Mouse (Mus musculus) ovary, postnatal 14 days (tissue): ENCODE results near the gene Phc2.

Source experiments
- DNase-seq: peaks from one replicate; pipeline ENCODE4 v3.0.0; 2022; ENCODE audit warnings: low spot score

Gene Phc2

GRCm38 (mm10) chr4:128742379-128742970, 88.0 kb downstream of the Phc2 start:
- no peak for DNase-seq

DNA sequence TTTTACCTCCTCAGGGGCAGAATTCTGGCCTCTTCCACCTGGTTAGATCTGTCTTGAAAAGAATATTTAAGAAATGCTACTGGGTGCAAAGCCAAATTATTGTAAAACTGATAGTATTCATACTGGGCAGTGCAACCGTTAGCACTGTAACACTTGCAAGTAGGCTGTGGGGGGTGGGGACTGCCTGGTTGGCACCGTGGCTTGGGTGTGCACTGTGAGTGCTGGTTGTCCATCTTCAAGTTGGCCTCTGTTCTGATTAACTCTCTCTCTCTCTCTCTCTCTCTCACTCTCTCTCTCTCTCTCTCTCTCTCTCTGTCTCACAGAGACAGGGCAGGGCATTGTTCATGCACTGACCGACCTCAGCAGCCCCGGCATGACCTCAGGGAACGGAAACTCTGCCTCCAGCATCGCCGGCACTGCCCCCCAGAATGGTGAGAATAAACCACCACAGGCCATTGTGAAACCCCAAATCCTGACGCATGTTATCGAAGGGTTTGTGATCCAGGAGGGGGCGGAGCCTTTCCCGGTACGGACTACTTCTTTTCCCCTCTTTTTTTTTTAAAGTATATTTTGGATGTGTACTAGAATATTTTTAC, 88.6 kb downstream of the Phc2 start:
- no peak for DNase-seq

GRCm38 (mm10) chr4:128745160-128745559, 90.7 kb downstream of the Phc2 start:
- no peak for DNase-seq

GRCm38 (mm10) chr4:128747614-128748270, 93.2 kb downstream of the Phc2 start:
- no peak for DNase-seq

DNA sequence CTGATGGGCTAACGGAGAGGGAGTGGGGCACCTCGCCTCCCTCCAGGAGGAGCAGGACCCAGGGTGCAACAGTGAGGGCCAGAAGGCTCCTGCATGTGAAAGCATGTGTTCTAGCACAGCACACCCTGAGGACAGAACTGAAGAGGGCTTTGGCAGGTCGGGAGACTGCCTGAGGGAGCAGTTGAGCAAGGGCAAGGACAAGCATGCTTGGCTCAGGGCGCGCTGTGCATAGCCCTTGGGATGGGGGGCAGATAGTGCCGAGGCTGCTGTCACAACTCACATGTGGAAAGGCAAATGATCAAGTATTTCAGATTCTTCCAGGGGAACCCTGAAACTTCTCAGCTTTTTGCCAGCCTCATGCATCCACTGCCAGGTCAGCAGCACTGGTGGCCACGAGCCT, 93.8 kb downstream of the Phc2 start:
- DNase-seq = no peak

- DNase-seq = no peak
These were observed 96.5 kb downstream of the Phc2 start for GRCm38 (mm10) chr4:128751006-128751405.

DNA sequence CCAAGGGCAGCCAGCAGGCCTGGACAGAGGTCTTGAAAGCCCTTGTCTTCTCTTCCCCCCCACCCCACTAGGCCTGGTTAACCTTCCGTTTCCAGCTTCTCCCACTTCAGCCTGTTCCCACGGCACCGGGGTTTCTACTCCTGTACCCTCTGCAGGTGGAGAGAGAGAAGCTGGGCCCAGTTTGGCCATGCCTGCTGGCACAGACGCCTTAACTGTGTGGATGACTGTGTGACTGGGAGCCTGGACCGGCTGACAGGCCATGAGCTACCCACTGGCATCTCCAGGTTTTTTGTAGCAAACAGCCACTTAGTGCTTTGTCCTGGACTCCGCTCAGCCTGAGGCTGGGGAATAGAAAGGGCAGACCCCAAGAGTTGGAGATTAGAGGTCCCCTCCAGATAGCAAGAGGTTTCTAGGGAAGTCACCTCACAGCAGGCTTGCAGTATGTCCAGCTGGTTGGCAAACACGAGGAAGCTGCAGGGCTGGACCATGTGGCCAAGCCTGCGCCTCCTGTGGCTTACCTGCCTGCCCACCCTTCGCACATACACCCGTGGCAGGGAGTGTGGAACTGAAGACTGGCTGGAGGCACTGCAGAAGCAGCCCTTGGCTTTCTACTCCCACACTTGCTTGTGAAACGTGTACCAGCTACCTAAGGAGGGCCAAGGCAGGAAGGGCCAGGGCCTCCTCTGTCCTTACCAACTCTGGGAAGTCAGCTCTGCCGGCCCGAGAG, 97.7 kb downstream of the Phc2 start:
- DNase-seq = no peak

GRCm38 (mm10) chr4:128753571-128753970, 99.1 kb downstream of the Phc2 start:
- no peak for DNase-seq

DNA sequence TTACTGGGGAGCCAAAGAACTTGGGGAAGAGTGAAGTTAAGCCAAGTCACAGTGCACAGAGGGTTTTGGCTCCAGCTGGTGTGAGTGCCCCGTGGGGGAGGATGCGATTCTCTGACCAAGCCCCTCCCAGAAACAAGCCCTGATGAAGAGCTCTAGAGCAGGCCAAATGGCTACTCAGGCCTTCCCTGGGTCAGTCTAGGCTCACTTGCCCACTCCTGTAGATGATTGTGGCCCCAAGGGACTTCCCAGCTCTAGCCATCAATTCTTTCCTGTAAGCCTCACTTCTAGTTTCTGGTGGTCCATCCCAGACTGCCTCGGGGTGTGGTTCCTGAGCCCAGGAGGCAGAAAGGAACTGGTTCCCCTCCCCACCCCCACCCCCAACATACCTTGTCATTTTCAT, 100.6 kb downstream of the Phc2 start, which contains the start of gene A3galt2:
Gene A3galt2 (plus strand): TSS at position 301 of the 400 bp plus-strand sequence.
- no peak for DNase-seq

DNA sequence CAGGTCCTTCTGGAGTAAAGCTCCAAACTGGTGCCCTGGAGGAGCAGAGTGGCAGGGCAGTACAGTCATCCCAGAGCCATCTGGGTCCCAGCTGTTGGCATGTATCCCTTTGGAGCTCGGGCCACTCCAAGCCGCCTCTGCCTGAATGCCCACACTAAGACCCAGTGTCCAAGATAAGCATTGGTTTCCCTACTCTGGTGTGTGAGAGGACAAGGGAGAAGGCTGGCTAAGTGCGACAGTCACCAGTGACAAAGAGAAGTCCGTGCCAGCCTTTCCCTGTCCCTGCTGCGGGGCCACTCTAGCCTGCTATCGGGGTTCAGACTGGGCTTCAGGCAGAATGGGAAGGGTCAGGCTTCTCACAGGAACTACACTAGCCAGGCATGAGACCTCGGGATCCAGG, 101.4 kb downstream of the Phc2 start:
- no peak for DNase-seq

DNA sequence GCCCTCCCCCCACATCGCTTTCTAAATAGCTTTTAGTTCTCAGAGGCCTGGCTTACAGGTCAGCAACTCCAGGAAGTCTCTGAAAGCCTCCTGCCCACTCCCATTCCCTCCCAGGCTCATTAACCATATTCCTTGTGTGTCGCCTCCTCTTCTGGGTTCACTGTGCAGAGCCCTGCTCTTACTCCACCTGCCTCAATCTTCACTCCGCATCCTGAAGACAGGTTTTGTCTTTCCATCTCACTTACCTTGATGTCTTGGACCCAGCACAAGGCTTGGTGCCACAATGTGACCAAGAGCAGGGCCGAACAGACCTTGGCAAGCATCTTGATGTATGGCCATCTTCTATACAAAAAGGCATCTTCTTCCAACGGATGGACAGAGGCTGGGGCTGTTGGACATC, 104.7 kb downstream of the Phc2 start:
- no peak for DNase-seq

- no peak for DNase-seq
These were observed 105.5 kb downstream of the Phc2 start for GRCm38 (mm10) chr4:128760029-128760428.

- DNase-seq = no peak
These were observed 112.4 kb downstream of the Phc2 start for GRCm38 (mm10) chr4:128766929-128767328.

- no peak for DNase-seq
These were observed 113.6 kb downstream of the Phc2 start for GRCm38 (mm10) chr4:128768120-128768519.

DNA sequence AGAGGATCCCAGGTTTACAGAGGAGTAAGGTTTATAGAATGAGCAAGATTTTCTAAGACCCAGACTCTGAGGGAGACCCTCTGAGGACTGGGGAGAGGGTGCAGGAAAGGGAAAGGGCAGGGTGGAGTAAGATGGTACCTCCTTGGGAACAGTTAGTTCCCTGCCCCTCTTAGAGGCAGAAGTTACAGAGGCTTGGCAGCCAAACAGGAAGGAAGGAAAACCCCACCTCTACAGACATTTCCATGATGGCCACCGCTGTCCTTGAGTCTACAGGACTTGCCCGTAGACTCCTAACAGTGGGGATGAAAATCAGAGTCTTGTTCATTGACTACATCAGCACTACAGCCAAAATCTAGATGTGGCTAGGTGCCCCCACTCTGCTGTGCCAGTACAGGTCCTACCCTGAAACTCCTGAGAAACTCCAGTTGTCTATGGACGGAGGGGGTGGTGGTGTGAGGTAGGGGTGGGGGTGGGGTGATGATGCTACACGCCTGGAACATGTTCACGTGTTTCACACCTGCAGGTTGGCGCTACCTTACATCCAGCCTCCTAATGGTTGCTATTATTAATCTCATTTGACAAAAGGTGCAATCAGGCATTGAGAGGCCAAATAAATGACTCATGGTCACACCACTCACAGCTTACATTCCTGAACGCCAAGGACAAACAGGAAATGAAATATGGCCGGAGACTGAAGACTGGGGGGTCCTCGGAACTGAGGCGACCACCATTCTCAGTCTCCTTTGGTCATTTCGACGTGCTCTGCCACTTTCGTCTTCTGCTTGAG, 115.3 kb downstream of the Phc2 start:
- DNase-seq = no peak

- no peak for DNase-seq
These were observed 116.2 kb downstream of the Phc2 start for GRCm38 (mm10) chr4:128770698-128771097.

DNA sequence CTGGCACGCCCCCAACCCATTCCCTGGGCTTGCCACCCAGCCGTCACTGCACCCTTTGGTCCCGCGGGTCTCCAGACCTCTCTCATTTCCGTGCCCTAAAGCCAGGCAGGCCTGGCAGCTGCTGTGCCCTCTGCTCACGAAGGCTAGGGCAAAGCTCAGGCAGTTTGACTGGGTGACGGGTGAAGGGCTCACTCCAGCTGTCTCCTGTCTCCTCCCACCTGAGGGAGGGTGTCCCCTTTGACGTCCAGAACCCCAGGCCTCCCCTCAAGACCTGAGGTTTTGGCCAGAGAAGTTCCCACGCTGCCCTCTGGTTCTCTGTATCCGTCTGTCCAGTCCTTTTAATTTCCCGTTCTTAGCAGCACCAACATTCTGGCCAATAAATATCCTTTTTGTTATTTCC, 119.3 kb downstream of the Phc2 start:
- DNase-seq = no peak

DNA sequence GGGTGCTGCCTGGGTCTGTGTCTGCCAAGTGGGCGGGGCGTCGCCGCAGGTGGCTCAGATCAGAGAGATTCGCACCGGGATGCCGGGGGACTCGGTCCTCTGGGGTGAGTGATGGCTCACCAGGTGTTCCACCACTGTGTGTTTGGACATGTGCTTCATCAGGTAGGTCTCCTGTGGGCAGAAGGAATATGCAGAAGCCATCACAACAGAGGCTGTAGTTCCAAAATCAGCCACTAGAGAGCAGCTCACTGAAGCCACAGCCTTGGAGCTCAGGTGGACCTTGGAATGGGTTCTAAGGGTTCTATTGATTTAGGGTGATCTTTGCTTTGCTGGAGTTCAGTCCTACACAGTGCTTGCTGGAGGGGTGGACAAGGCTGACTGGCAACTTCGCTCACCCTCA, 120.0 kb downstream of the Phc2 start:
- peak; percentile 51 for DNase-seq

DNA sequence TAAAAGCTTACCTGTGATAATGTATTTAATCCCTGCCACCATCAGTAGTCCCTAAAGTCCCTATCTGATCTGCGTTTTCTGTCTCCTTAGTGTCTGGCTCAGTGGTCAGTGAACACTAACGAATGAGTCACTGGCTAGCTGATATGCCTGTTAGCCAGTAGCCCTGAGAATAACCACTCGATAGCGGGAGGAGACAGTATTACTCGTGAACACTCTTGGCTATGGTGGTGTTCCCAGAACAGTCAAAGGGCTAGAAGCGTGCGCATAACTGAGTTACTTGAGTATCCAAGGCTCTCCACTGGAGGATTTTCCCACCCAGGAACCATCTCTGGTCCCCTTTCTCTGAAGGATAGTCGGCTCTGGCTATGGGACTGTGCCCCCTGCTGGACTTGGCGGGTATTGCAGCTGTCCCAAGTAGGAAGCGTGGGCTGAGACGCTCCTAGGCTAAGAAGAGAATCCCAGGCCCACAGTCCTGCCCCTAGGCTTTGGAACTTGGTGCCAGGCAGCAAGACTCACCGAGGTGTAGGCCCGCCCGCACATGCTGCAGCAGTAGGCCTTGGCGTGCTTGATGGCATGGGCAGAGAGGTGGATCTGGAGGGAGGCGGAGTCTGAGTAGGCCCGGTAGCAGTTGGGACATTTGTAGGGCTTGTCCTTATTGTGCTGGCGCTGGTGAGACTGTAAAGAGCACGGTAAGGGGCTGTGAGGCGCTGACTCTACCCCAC, 122.2 kb downstream of the Phc2 start:
- peak; percentile 75 for DNase-seq

DNA sequence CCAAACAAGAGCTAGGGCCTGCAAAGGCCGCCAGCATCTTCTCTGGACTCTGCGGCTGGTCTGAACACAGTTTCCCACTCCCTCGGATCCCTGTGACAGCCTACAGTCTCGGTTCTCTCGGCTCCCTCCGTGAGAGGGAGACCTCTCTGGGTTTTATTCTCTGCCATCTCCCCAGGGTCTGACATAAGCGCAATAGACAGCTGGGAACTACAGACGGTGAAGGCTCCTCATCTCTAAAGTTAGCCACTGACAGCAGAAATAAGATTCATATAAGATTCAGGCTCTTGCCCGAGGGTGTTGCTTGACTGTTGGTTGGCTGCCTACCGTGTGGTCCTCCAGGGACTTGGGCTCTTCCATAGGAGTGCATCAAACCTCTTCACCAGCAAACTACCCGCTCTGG, 123.1 kb downstream of the Phc2 start:
- DNase-seq = no peak

DNA sequence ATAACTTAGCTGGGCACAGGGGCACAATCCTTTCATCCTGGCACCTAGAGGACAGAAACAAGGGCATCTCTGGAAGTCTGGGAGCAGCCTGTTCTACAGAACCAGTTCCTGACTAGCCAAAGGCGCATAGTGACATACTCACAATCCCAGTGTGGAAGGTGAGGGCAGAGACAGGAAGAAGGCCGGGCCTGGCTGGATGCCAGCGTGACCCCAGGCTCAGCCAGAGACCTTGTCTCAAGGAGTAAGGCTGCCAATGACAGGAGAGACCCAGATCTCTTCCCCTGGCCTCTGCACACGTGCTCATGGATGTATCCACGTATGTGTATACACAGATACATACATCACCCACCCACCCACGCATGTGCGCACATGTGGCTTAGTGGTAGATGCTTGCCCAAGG, 127.5 kb downstream of the Phc2 start:
- DNase-seq = no peak

GRCm38 (mm10) chr4:128782645-128783044, 128.1 kb downstream of the Phc2 start:
- DNase-seq = no peak
